Mouse (Mus musculus) urinary bladder, postnatal 0 days (tissue): Measurements from ENCODE around the gene Olfr785. TPM values are rescaled to one million over a fixed set of nuclear protein-coding genes. Genes with fewer than 3 reads are reported as not detected.

ENCODE experiments used
- polyA plus RNA-seq: library from polyadenylated mRNA; unstranded; fragments of >200 nt; fragmentation: Nextera tagmentation; extraction: Ambion mirVana; gene quantifications from 2 replicates; pipeline ENCODE4 v1.2.1, GENCODE M21; 2015

Gene Olfr785
- not detected in 2 replicates for polyA plus RNA-seq

DNA sequence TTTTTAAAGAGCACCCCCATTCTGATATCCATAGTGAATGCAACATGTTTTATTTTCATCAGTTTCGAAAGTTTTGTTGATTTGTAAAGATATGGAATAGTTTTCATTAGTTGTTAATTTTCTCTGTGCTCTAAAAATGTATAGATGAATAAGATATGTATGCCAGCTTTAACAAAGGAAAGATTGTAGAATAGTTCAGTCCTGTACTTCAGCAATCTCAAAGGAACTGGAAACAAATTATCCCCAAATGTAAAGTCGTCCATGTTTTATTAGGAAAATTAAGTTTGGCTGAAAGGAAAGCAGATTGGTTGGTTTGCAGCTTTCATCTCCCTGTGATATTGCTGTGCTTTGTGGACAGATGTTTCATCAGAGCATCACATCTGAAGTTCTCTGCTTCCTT lies at the start of gene Olfr785:
Gene Olfr785 (plus strand): TSS at position 301 of the 400 bp plus-strand sequence.

DNA sequence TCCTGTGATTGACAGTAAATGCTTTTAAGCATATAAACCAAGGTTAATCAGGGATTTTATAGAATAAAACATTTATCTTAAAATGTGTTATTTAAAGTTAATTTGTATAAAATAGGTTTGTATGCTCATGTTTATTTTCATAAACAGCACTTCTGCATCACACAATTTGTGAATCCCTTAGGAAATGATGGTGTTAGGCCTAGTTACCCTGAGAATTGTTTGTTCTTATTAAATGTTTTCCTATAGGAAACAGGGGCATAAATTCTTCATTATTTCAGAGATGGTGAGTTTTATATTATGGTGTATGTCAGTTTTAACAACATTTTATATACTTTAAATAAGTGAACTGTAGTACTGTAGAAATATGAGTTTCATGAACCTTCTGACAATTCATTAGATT lies 21.4 kb upstream of the Olfr785 start, which contains the start of gene Olfr784:
Gene Olfr784 (plus strand): TSS at position 301 of the 400 bp plus-strand sequence.

GRCm38 (mm10) chr10:129427006-129427405 lies 21.8 kb downstream of the Olfr785 start, which contains the start of gene Olfr786:
Gene Olfr786 (plus strand): TSS chr10:129427306.

Other genes with a start within 250 kb of the Olfr785 start
- gene Olfr771, start 240.7 kb upstream of the Olfr785 start, polyA plus RNA-seq, result not detected in 2 replicates
- not detected in 2 replicates for gene Olfr772, start 227.5 kb upstream of the Olfr785 start, polyA plus RNA-seq
- not detected in 2 replicates for gene Olfr773, start 218.0 kb upstream of the Olfr785 start, polyA plus RNA-seq
- gene Olfr774, start 169.2 kb upstream of the Olfr785 start, polyA plus RNA-seq, result not detected in 2 replicates
- not detected in 2 replicates for gene Olfr775, start 157.0 kb upstream of the Olfr785 start, polyA plus RNA-seq
- gene Olfr776, start 146.3 kb upstream of the Olfr785 start, polyA plus RNA-seq, result not detected in 2 replicates
- gene Olfr777, start 133.9 kb upstream of the Olfr785 start, polyA plus RNA-seq, result not detected in 2 replicates
- gene Olfr780, start 87.3 kb upstream of the Olfr785 start, polyA plus RNA-seq, result not detected in 2 replicates
- not detected in 2 replicates for gene Olfr781, start 76.6 kb upstream of the Olfr785 start, polyA plus RNA-seq
- gene Olfr782, start 56.6 kb upstream of the Olfr785 start, polyA plus RNA-seq, result not detected in 2 replicates
- not detected in 2 replicates for gene Olfr784, start 21.3 kb upstream of the Olfr785 start, polyA plus RNA-seq
- not detected in 2 replicates for gene Olfr786, start 21.9 kb downstream of the Olfr785 start, polyA plus RNA-seq
- gene Olfr787, start 56.4 kb downstream of the Olfr785 start, polyA plus RNA-seq, result not detected in 2 replicates
- not detected in 2 replicates for gene Olfr788, start 65.6 kb downstream of the Olfr785 start, polyA plus RNA-seq
- gene Olfr789, start 79.3 kb downstream of the Olfr785 start, polyA plus RNA-seq, result not detected in 2 replicates
- not detected in 2 replicates for gene Olfr790, start 93.1 kb downstream of the Olfr785 start, polyA plus RNA-seq
- gene Olfr791, start 116.4 kb downstream of the Olfr785 start, polyA plus RNA-seq, result not detected in 2 replicates
- not detected in 2 replicates for gene Olfr792, start 133.7 kb downstream of the Olfr785 start, polyA plus RNA-seq
- gene Olfr794, start 162.2 kb downstream of the Olfr785 start, polyA plus RNA-seq, result not detected in 2 replicates
- not detected in 2 replicates for gene Olfr796, start 207.1 kb downstream of the Olfr785 start, polyA plus RNA-seq
- not detected in 2 replicates for gene Olfr798, start 222.5 kb downstream of the Olfr785 start, polyA plus RNA-seq
- not detected in 2 replicates for gene Olfr799, start 232.1 kb downstream of the Olfr785 start, polyA plus RNA-seq